Mouse (Mus musculus): ENCODE data around the gene Mgea5.

DNA sequence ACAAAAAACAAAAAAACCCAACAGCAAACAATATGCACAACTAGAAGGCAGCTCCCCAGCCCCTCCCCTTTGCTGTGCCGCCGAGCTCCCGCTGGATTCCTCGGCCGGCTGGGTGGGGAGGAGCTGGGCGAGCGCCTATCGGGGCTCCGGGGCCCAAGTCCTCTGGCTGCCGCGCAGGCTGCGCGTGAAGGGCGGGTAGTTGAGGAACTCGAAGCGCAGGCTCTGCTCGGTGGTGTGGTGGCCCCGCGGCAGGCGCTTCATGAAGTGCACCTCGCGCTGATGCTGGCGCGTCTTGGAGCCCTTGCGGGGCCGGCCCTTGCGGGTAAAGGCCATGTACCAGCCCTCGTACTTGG lies 46.8 kb downstream of the Mgea5 start:
- no peak for TF ChIP-seq GATA1 (IDR thresholded peaks at IDR 0.05; ENCODE audit: low read length)
- no peak for TF ChIP-seq TAL1 (IDR thresholded peaks at IDR 0.05; ENCODE audit: low read length)
